Mouse (Mus musculus) CH12.LX (cell line): ENCODE measurements around the gene Rnasek.

Experiments used
- CHD2 ChIP-seq: IDR thresholded peaks from 2 replicates; pipeline ENCODE4 v1.6.1; 2011; ENCODE audit warnings: low read length, improper control_type of control experiment
- CTCF ChIP-seq, 2 experiments: IDR thresholded peaks in 1 of 2; conservative IDR thresholded peaks in 1 of 2; 2 replicates each; pipeline ENCODE4 v1.5.1; 2011 to 2012; ENCODE audit warnings: low read depth in 2 of 2, low read length in 2 of 2, improper control_type of control experiment in 1 of 2, inconsistent platforms in 1 of 2, mild to moderate bottlenecking in 1 of 2, moderate library complexity in 1 of 2
- ELF1 ChIP-seq: IDR thresholded peaks from 2 replicates; pipeline ENCODE4 v1.6.1; 2014; ENCODE audit warnings: low read depth, mild to moderate bottlenecking, inconsistent platforms, low read length, improper control_type of control experiment
- EP300 ChIP-seq: IDR thresholded peaks from 2 replicates; pipeline ENCODE4 v1.6.1; 2011; ENCODE audit warnings: low read length, improper control_type of control experiment
- GABPA ChIP-seq: IDR thresholded peaks from 2 replicates; pipeline ENCODE4 v1.6.1; 2012; ENCODE audit warnings: low read depth, low read length, improper control_type of control experiment, inconsistent platforms; ENCODE audit not compliant: insufficient replicate concordance
- JUND ChIP-seq: conservative IDR thresholded peaks from 2 replicates; pipeline ENCODE4 v1.6.1; 2011; ENCODE audit warnings: low read depth, low read length, improper control_type of control experiment
- MAFK ChIP-seq: IDR thresholded peaks from 2 replicates; pipeline ENCODE4 v1.6.1; 2011; ENCODE audit warnings: low read length, improper control_type of control experiment; ENCODE audit not compliant: insufficient replicate concordance
- MXI1 ChIP-seq: IDR thresholded peaks from 2 replicates; pipeline ENCODE4 v1.6.1; 2011; ENCODE audit warnings: mild to moderate bottlenecking, low read depth, low read length, improper control_type of control experiment
- NELFE ChIP-seq: IDR thresholded peaks from 2 replicates; pipeline ENCODE4 v1.6.1; 2011; ENCODE audit warnings: low read depth, low read length, improper control_type of control experiment
- RCOR1 ChIP-seq: conservative IDR thresholded peaks from 2 replicates; pipeline ENCODE4 v1.6.1; 2012; ENCODE audit warnings: low read depth, mild to moderate bottlenecking, inconsistent platforms, low read length, improper control_type of control experiment
- SIN3A ChIP-seq: IDR thresholded peaks from 2 replicates; pipeline ENCODE4 v1.6.1; 2012; ENCODE audit warnings: low read length, improper control_type of control experiment, inconsistent platforms
- USF1 ChIP-seq: IDR thresholded peaks from 2 replicates; pipeline ENCODE4 v1.6.1; 2014; ENCODE audit warnings: low read depth, mild to moderate bottlenecking, inconsistent platforms, low read length, improper control_type of control experiment

GRCm38 (mm10) chr11:70218741-70219470, 20.7 kb downstream of the Rnasek start:
- TF ChIP-seq EP300 = no peak
- TF ChIP-seq USF1 = no peak
- no peak for TF ChIP-seq MXI1
- no peak for TF ChIP-seq GABPA
- no peak for TF ChIP-seq SIN3A
- no peak for TF ChIP-seq CTCF (conservative IDR thresholded peaks at IDR 0.05 in 1 of 2, IDR thresholded peaks at IDR 0.05 in 1 of 2; ENCODE audit: low read depth in 2 of 2, low read length in 2 of 2)
- TF ChIP-seq ELF1 = no peak
- no peak for TF ChIP-seq MAFK
- no peak for TF ChIP-seq RCOR1
- TF ChIP-seq CHD2 = no peak
- no peak for TF ChIP-seq JUND
- no peak for TF ChIP-seq NELFE
